Mouse (Mus musculus) forebrain, embryonic 16.5 days (tissue): ENCODE results near the gene Lrrc8a. TPM values are rescaled to one million over a fixed set of nuclear protein-coding genes. Genes with fewer than 3 reads are reported as not detected.

Source experiments
- ATAC-seq: fragments of 200-750 bp; cut with Nextera tagmentation; 2 replicates; pipeline ENCODE4 v1.8.0; 2017; ENCODE audit warnings: mild to moderate bottlenecking, moderate library complexity
- H3K27ac ChIP-seq: fragments of 300-500 bp; sonication (generic); 2 replicates; pipeline ENCODE4 v1.5.1; 2014; ENCODE audit warnings: low read length, control low read depth
- H3K27me3 ChIP-seq: fragments of 300-500 bp; sonication (generic); replicated peaks from 2 replicates; pipeline ENCODE4 v1.6.1; 2014; ENCODE audit warnings: low read length; ENCODE audit not compliant: control insufficient read depth, insufficient read depth
- H3K36me3 ChIP-seq: fragments of 300-500 bp; sonication (generic); 2 replicates; pipeline ENCODE4 v1.6.1; 2014; ENCODE audit not compliant: control insufficient read depth, insufficient read depth
- H3K4me1 ChIP-seq: fragments of 300-500 bp; sonication (generic); replicated peaks from 2 replicates; pipeline ENCODE4 v1.6.1; 2014; ENCODE audit warnings: low read length; ENCODE audit not compliant: control insufficient read depth, insufficient read depth
- H3K4me2 ChIP-seq: fragments of 300-500 bp; sonication (generic); 2 replicates; pipeline ENCODE4 v1.6.1; 2014; ENCODE audit warnings: mild to moderate bottlenecking, low read length, control low read depth
- H3K4me3 ChIP-seq: fragments of 300-500 bp; sonication (generic); replicated peaks from 2 replicates; pipeline ENCODE4 v1.5.1; 2014; ENCODE audit warnings: mild to moderate bottlenecking, low read length, control low read depth
- H3K9ac ChIP-seq: fragments of 300-500 bp; sonication (generic); replicated peaks from 2 replicates; pipeline ENCODE4 v1.6.1; 2014; ENCODE audit warnings: low read depth, low read length, control low read depth
- H3K9me3 ChIP-seq: fragments of 300-500 bp; sonication (generic); 2 replicates; pipeline ENCODE4 v1.6.1; 2016; ENCODE audit warnings: low read length; ENCODE audit not compliant: control insufficient read depth
- WGBS: fragments of 180-500 bp; shearing (Covaris S2); extraction: QIAGEN DNeasy Blood & Tissue Kit; methylation state at CpG from one replicate; pipeline ENCODE4 v1.1.7; 2014; 5-methylcytosine and 5-hydroxymethylcytosine counted together
- polyA plus RNA-seq: library from polyadenylated mRNA; unstranded; fragments of >200 nt; fragmentation: Nextera tagmentation; extraction: Ambion mirVana; gene quantifications from 2 replicates; pipeline ENCODE4 v1.2.1, GENCODE M21; 2015

Gene Lrrc8a
- polyA plus RNA-seq, 1 experiment from 2014 or later, result 58.9 TPM

DNA sequence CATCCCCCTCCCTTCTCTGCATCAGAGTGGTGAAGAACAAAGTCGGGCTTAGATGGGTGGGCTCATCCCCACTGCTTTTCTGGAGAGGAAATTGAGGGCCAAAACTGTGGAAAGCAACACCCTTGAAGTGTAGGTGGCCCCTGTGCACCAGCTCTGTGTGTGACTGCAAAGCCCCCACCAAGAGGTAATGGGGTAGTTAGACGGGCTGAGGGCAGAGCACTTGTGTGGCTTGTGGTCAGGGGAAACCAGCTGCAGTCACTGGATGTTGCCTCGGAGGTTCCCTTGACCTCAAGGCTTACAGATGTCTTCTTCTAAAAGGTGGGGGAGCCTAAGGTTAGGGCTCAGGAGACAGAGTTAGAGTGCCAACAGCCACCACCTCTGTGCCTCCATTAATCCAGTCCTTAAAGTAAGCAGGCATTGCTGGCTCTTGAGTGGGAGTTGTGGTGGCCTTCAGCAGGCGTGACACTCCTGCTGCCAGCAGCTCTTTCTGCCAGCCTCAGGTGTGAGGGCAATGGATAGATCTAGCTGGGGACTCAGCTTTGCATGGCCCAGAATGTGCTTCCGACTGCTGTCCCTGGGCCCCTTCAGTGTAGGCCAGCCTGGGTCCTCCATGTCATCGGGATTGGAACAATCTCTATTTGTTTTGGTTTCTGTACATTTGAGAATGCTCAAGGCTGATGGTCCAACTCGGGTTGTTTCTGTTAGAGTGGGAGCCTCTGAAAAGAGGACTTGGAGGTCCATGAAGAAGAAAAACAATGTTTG is 20.4 kb downstream of the Lrrc8a start:
- no peak for ATAC-seq
- 91% methylated on average over 7 of the region's 7 CpGs for WGBS

DNA sequence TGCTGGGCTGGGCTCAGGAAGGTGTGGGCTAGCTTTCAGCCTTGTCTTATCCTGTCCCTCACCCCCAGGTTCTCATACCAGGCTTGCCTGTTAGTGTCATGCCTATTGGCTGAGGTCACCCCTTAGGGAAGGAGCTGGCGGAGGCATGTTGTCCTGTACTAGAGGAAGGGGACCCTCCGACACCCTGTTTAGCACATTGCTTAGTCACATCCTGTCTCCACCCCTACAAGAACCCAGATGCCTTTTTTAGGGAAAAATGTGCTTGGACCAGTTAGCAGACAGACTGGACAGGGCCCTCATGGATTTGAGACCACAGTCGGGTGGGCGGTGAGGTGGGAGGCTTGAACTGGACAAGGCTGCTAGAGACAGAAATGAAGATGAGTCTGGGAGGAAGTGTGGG is 21.1 kb downstream of the Lrrc8a start:
- no peak overlapping the region for H3K9ac ChIP-seq
- no peak for ATAC-seq
- no peak overlapping the region for H3K4me2 ChIP-seq
- H3K27me3 ChIP-seq, result no peaks in the 10 kb centered on the region
- no peak overlapping the region for H3K4me3 ChIP-seq
- no peaks in the 10 kb centered on the region for H3K9me3 ChIP-seq
- 91% methylated on average over 4 of the region's 4 CpGs for WGBS
- peaks cover 13% of the 10 kb centered on the region for H3K4me1 ChIP-seq
- H3K36me3 ChIP-seq, result peaks cover 39% of the 10 kb centered on the region
- H3K27ac ChIP-seq, result no peak overlapping the region

More for the DNA sequence above, 20.4 kb downstream of the Lrrc8a start:
- Histone ChIP-seq H3K36me3 (peaks cover 39% of the 10 kb centered on the region), H3K4me2 (no peak overlapping the region), H3K4me1 (peaks cover 5% of the 10 kb centered on the region), H3K9me3 (no peaks in the 10 kb centered on the region), H3K27me3 (no peaks in the 10 kb centered on the region), H3K9ac (no peak overlapping the region), H3K4me3 (no peak overlapping the region), H3K27ac (no peak overlapping the region)

GRCm38 (mm10) chr2:30259131-30260064 is 21.9 kb downstream of the Lrrc8a start:
- Histone ChIP-seq H3K9ac (no peak overlapping the region), H3K9me3 (no peaks in the 10 kb centered on the region), H3K36me3 (peaks cover 39% of the 10 kb centered on the region), H3K27ac (no peak overlapping the region), H3K4me3 (no peak overlapping the region), H3K27me3 (no peaks in the 10 kb centered on the region), H3K4me2 (no peak overlapping the region), H3K4me1 (peaks cover 17% of the 10 kb centered on the region)
- WGBS, result 86% methylated on average over 15 of the region's 15 CpGs
- no peak for ATAC-seq

DNA sequence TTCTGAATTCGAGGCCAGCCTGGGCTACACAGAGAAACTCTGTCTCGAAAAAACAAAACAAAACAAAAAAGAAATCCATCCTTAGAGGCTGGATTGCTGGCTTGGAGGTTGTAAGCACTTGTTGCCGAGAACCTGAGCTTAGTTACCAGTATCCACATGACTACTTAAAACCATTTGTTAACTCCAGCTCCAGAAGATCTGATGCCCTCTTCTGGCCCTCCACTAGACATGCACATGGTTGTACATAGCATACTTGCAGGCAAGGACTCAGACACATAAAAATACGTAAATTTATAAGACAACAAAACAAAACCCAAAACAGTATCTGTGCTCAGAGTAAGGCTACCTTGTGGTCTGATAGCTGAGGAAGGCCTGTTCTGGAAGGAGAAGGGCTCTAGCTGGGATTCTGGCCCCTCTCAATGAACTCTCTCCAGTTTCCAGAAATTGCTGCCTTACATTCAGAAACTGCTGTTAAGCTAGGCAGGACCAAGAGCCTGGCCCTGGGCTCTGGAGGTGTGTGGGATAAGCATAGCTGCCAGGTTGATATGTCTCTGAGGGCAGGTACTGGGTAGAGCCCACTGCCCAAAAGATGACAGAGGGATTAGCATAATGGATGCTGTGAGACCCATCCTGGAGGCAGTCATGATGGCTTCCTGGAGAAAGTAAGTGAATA is 23.7 kb downstream of the Lrrc8a start:
- no peak overlapping the region for H3K4me2 ChIP-seq
- H3K27ac ChIP-seq, result no peak overlapping the region
- H3K4me3 ChIP-seq, result no peak overlapping the region
- no peak for ATAC-seq
- peaks cover 26% of the 10 kb centered on the region for H3K36me3 ChIP-seq
- 88% methylated on average over 4 of the region's 4 CpGs for WGBS
- H3K27me3 ChIP-seq, result no peaks in the 10 kb centered on the region
- no peak overlapping the region for H3K9ac ChIP-seq
- peaks cover 29% of the 10 kb centered on the region for H3K4me1 ChIP-seq
- H3K9me3 ChIP-seq, result no peaks in the 10 kb centered on the region

- peaks cover 35% of the 10 kb centered on the region for H3K4me1 ChIP-seq
- 87% methylated on average over 18 of the region's 18 CpGs for WGBS
- H3K4me2 ChIP-seq, result no peak overlapping the region
- peaks cover 17% of the 10 kb centered on the region for H3K36me3 ChIP-seq
- H3K27me3 ChIP-seq, result no peaks in the 10 kb centered on the region
- H3K9ac ChIP-seq, result no peak overlapping the region
- no peak for ATAC-seq
- H3K4me3 ChIP-seq, result no peak overlapping the region
- H3K27ac ChIP-seq, result no peak overlapping the region; the same call in 1 of the 2 replicates
- H3K9me3 ChIP-seq, result no peaks in the 10 kb centered on the region
Observed at GRCm38 (mm10) chr2:30261921-30262839, 24.7 kb downstream of the Lrrc8a start.

DNA sequence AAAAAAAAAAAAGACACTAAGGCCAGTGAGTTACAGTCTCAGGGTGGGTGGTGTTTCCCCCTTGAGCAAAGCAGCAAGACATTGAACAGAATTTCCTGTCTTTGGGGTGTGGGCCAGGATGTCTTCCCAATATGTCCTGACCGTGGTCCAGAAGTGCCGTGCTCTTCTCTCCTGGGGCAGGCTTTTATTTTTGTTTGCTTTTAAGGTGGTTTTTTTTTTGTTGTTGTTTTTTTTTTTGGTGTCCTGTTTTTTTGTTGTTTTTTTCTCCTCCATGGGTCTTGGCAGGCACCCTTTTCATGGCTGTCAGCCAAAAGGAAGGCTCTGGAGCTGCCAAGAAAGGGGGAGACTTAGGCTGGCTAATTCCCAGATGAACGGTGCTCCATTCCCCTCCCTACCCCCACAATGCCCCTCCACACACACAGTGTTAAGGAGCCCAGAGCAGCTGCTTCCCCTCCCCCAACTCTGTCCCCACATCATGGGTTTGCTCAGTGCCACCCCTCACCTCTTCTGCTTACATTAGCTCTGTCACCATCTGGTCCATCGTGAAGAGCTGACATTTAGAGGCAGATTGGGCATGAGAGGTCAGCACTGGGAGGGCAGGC is 25.4 kb downstream of the Lrrc8a start:
- peak; percentile 87 for ATAC-seq
- Histone ChIP-seq H3K27me3 (no peaks in the 10 kb centered on the region), H3K9ac (no peak overlapping the region), H3K4me1 (peaks cover 35% of the 10 kb centered on the region), H3K36me3 (peaks cover 12% of the 10 kb centered on the region), H3K9me3 (no peaks in the 10 kb centered on the region), H3K27ac (peak overlapping the region; percentile 55), H3K4me3 (no peak overlapping the region), H3K4me2 (no peak overlapping the region)
- WGBS, result 18% methylated on average over 4 of the region's 4 CpGs

- Histone ChIP-seq H3K9me3 (no peaks in the 10 kb centered on the region), H3K9ac (no peak overlapping the region), H3K4me2 (no peak overlapping the region), H3K4me1 (peaks cover 35% of the 10 kb centered on the region), H3K27ac (no peak overlapping the region), H3K27me3 (no peaks in the 10 kb centered on the region), H3K36me3 (peaks cover 10% of the 10 kb centered on the region), H3K4me3 (no peak overlapping the region)
- no peak for ATAC-seq
- 85% methylated on average over 6 of the region's 6 CpGs for WGBS
Observed at GRCm38 (mm10) chr2:30263811-30264210, 26.3 kb downstream of the Lrrc8a start.

GRCm38 (mm10) chr2:30264671-30265519 is 27.4 kb downstream of the Lrrc8a start:
- no peak overlapping the region for H3K4me3 ChIP-seq
- no peak overlapping the region for H3K9ac ChIP-seq
- H3K4me2 ChIP-seq, result no peak overlapping the region
- H3K36me3 ChIP-seq, result peaks cover 10% of the 10 kb centered on the region
- H3K9me3 ChIP-seq, result no peaks in the 10 kb centered on the region
- ATAC-seq, result no peak
- H3K27me3 ChIP-seq, result no peaks in the 10 kb centered on the region
- peak overlapping the region; percentile 22 for H3K27ac ChIP-seq
- peaks cover 35% of the 10 kb centered on the region for H3K4me1 ChIP-seq
- 50% methylated on average over 7 of the region's 7 CpGs for WGBS
